Mouse (Mus musculus) frontal cortex, adult (tissue): ENCODE measurements around the gene Kcnn1.

Experiments
- ATAC-seq: cut with Nextera tagmentation; 2 replicates; pipeline ENCODE4 v1.9.2; 2017; ENCODE audit warnings: mild to moderate bottlenecking, moderate library complexity, mixed read lengths; ENCODE audit not compliant: low TSS enrichment

Kcnn1 gene

DNA sequence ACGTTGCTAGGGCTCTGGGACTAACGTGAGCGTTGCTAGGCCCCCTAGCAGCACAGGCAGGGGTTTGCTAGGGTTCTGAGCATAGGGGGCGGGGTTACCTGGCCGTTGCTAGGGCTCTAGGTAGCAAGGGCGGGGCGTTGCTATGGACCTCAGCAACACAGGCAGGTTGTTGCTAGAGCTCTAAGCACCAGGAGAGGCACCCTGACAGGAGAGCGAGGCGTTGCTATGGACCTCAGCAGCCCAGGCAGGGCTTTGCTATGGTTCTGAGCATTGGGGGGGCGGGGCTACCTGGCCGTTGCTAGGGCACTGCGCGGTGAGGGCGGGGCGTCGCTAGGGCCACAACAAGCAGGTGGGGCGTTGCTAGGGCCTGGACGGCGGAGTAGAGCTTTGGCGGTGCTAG lies 70.4 kb downstream of the Kcnn1 start:
- ATAC-seq = peak; percentile 20; the same call in 1 of the 2 replicates
